Mouse (Mus musculus) left cerebral cortex, postnatal 36 days (tissue): ENCODE results near the gene Psmg4. TPM values are rescaled to one million over a fixed set of nuclear protein-coding genes. Genes with fewer than 3 reads are reported as not detected.
A peak's percentile ranks its signal among the peaks of the same experiment; 100 is the strongest.

Experiments used
- DNase-seq, 2 experiments: peaks; one replicate each; pipeline ENCODE4 v3.0.0; 2021 to 2022; ENCODE audit warnings: low spot score in 2 of 2, mixed read lengths in 1 of 2
- intact Hi-C: fragments of 180-260 bp; cut with DNase I; formaldehyde crosslinking; loops from one replicate; pipeline ENCODE4 v1.15.1; 2025
- total RNA-seq, 2 experiments: library from RNA; stranded (reverse); gene quantifications; 2 replicates each; pipeline ENCODE4 v1.2.3; 2021

Gene Psmg4
- total RNA-seq, 2 experiments from 2014 or later: 19.4 to 20.5 TPM

DNA sequence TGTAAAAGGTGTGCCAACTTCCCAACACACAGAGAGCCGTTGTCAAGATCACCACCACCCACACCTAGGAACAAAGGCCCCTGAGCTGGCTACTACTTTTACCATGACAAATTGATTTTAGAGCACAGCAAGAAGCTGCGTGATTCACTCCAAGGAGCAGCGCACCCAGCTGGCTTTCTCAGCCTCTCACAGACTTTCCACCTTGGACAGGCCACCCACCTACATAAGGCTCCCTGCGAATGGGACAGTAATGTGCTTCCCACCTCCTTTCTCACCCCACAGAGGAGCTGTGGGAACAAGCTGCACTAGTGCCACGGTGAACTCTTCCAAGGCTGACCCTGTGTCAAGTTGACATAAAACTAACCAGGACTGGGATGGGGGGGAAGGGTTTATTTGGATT lies 19.4 kb upstream of the Psmg4 start:
- intact Hi-C loops: no loop called here
- no peak for DNase-seq

GRCm38 (mm10) chr13:34146916-34147315 lies 15.8 kb upstream of the Psmg4 start:
- DNase-seq: no peak
- intact Hi-C loops: no loop called here

DNA sequence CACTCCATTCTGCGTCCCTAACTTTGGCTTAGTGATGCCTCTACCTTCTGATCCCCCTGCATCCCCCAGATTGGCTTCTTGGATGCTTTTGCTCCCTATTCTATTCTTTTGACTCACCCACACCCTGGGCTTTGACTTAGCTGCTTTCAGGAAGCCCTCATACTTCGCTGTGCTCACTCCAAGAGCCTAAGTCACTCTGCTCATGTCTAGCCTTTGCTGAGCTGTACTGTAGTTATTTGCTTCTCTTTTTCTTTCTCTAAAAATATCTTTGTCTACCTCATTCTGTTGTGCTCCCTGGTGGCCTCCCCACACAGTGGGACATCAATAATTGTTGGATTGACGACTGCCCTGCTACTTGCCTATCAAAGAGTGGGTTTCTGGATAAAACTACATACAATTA lies 14.6 kb upstream of the Psmg4 start:
- intact Hi-C loops: loop anchor here (2.0 kb wide), 1 partner anchor 17 kb away; the partner anchor contains the start of gene Tubb2b
- no peak for DNase-seq

GRCm38 (mm10) chr13:34148767-34149392 lies 13.9 kb upstream of the Psmg4 start:
- DNase-seq: peak; percentile 66 to 72
- intact Hi-C loops: loop anchor here (2.0 kb wide), 1 partner anchor 18 kb away; the partner anchor contains the start of gene Tubb2b

GRCm38 (mm10) chr13:34149463-34150176 lies 13.1 kb upstream of the Psmg4 start:
- intact Hi-C loops: loop anchor here (2.0 kb wide), 2 partner anchors 19 to 71 kb away; partner anchors contain the start of genes Tubb2a and Tubb2b
- no peak for DNase-seq

DNA sequence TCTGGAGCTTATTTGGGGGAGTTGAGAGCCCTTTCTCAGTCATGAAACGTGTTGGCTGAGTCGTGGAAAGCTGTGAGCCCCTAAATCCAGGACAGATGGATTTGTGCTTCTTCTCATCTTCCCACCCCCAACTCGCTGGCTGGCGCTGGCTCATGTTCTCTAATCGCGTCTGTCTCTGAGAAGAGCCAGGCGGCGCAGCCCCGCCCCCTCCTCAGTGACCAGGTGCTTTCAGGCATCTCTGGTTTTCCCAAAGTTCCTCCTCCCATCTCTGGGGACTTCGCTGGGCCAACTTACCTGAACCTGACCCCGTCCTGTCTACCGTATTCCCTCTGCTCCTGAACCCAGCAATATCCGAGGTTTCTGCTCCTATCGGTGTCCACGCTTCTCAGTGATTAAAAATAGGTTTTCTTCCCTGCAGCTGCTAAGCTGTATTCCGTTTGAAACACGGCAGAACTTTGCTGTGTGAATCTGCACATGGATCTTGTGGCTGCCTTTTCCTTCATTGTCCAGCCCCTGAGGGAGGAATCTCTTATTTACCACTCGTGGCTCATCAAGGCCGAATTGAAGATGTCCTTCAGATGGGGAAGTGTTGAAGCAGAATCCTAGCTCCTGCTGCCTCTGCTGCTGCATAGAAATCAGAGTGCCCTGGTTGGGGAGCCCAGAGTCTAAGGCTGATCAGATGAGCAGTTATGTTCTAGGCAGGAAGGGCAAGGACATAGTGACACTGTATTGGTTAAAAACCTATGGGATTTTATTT lies 12.3 kb upstream of the Psmg4 start:
- intact Hi-C loops: loop anchor here (2.0 kb wide), 1 partner anchor 72 kb away; the partner anchor contains the start of gene Tubb2a
- peak; percentile 61 to 63 for DNase-seq

DNA sequence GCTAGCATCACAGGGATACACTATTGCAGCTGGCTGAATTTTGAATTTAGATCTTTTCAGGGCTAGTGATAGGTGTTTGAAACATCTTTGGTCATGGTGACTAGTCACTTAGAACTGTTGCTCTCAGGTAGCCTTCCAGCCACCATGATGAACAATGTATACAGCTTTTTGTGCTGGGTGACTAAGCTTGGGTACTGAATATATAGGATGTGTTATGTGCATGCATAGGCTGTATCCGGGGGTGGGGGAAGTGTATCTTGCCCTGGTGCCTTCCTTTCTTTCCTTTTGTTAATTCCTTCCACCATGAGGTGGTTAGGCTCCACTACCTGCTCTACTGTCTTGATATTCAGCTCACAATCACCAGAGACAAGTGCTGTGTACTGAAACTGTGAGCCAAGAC lies 11.3 kb upstream of the Psmg4 start:
- intact Hi-C loops: loop anchor here (2.0 kb wide), 1 partner anchor 73 kb away; the partner anchor contains the start of gene Tubb2a
- DNase-seq: no peak

DNA sequence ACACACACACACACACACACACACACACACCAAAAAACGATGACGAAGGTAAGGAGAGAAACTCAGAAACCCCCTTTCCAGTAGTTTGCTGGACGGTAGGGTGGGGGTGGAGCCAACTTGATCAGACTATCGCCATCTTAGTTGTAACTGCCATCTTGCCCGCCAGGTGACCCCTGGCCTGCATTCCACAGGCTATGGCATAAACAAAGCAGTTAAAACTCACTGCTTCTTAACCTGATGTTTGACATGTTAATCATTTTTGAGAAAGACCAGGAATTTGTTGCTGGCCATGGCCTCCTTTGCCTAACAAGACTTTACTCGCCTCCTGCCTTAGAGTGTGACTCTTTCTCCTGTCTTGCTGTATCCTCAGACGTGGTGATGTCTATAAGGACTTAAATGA lies 10.1 kb upstream of the Psmg4 start:
- DNase-seq: no peak

GRCm38 (mm10) chr13:34153254-34154011 lies 9.3 kb upstream of the Psmg4 start:
- DNase-seq: no peak
- intact Hi-C loops: loop anchor here (1.0 kb wide), 2 partner anchors 77 to 107 kb away; no protein-coding TSS in a partner anchor

More for the DNA sequence above, 10.1 kb upstream of the Psmg4 start:
- intact Hi-C loops: no loop called here

DNA sequence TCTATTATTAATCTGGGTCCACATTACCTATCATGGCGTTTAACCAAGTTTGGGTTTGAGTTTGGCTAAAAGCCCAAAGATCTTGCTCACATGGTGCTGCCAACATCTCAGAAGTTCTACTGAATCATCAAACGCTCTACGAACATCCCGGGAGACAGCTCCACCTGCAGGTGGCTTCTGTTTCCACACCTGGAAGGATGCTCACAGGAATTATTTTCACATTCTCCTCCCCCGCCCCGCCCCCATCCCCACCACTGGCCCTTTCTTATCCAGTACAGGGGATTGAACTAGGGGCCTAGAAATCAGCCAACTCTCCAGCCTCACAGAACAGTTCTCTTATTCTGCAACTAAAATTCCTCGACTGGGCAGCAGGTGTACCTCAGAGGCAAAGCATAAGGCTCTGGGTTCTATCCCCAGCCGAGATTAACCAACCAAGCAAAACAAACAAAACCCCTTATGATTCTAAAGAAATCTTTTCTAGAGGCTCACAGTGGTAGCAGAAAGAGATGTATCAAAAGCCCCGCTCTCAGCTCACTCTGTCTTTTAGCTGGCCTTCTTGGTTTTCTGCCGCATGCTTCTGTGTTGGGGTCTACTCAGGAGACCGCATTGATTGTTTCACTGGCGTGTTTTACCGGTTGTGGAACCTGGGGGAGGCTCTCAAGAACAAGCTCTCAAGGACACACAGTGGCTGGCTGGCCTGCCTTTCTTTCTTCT lies 8.4 kb upstream of the Psmg4 start:
- DNase-seq: peak; percentile 66 to 76
- intact Hi-C loops: loop anchor here (1.0 kb wide), 2 partner anchors 78 to 108 kb away; no protein-coding TSS in a partner anchor

DNA sequence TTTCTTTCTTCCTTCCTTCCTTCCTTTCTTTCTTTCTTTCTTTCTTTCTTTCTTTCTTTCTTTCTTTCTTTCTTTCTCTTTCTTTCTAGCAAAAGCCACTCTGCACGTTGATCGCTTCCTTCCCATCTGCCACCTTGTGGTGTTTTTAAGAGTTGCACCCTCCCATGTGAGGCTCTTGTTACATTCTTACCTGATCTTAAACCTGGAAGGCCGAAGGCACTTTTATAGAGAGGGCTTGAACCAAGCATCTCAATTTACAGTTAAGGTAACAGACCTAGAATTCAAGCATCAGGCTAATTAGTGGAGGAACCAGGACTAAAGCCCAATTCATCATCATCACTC lies 7.9 kb upstream of the Psmg4 start:
- intact Hi-C loops: loop anchor here (1.0 kb wide), 2 partner anchors 79 to 109 kb away; no protein-coding TSS in a partner anchor
- DNase-seq: peak; percentile 45 to 68

- intact Hi-C loops: no loop called here
- no peak for DNase-seq
These were observed 6.5 kb upstream of the Psmg4 start for GRCm38 (mm10) chr13:34156133-34156839.

DNA sequence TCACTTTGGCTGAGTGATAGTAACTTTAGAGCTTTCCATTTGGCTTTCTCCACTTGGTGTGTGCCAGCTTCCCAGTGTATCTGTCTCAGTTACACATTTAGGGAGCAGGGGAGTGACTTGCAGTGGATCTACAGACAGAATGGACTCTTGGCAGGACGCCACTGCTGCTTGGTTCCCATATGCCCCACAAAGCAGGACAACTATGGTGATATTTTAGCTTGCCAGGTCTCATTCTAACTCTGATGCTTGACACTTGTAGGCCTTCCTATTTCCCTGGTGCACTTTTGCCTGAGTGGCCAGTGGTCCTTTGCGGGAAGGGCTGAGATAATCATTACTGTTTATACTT lies 6.0 kb upstream of the Psmg4 start:
- intact Hi-C loops: no loop called here
- no peak for DNase-seq

DNA sequence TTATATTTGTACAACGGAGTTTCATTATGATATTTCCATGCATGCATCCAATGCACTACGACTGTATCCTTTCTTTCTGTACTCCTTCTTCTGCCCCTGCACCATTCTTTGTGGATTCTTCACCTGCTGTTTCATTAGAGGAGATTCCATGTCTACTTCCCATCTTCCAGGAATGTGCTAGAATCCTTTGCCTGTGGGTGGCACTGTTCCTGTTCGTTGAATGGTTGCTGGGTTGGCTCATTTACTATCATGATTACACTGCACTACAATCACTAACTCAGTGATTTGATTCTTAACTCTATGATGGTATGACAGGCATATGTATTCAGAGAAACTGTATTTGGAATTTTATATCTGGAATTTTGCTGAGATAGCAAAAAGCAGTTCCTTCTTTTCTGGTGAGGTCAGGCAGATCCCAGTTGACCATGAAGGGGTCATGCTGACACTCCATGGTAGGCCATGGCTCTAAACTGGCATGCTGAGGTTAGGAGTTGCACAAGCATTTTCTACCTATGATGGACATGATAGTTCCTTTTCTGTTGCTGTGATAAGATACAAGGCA lies 5.1 kb upstream of the Psmg4 start:
- intact Hi-C loops: no loop called here
- DNase-seq: no peak

DNA sequence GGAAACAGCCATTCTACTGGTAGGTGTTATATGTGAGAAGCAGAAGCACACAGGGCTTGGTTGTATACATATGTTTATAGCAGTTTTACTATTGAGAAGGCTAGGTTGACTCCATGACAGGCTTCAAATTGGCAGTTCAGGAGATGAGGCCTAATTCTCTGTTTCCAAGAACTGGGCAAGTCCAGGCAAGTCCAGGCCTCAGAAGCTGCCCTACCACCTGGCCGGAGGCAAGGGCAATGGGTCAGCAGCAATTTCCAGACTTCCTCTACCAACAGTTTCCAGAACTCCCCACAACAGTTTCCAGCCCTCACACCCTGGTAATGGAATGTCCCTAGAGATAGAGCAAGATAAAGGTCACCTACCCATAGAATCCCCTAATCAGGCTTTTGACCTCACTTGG lies 2.8 kb upstream of the Psmg4 start:
- intact Hi-C loops: no loop called here
- no peak for DNase-seq

DNA sequence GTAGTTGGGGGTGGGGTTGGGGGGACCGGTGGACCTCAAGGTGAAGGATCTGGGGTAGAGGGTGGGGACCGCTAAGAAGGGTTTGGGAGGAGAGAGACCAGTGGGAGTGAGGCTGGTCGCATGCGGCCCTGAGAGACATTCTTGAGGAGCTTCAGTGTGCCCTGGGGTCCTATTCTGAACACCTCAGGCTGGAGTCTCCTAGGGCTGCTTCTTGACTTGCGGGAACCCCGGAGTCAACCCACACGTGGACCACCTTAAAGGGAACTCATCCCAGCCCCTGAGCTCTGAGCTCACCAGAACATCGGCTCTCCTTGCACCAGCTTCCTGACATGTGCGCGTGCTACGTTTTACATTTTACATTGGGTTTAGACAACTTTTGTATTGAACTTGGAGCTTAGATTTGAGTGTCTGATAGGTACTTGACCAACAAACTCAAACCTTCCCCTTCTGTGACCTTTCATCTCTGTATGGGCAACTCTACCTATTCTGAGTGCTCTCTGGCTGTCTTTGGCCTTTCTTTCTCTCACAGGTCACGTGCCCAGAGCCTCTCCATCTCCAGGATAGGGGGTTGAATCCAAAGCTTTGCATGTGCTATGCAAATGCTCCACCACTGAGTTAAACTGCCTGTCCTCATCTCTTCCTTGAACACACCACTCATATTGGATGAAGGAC lies 676 bp downstream of the Psmg4 start:
- DNase-seq: no peak
- intact Hi-C loops: no loop called here

- intact Hi-C loops: no loop called here
- DNase-seq: no peak
These were observed 11.3 kb downstream of the Psmg4 start for GRCm38 (mm10) chr13:34174025-34174424.
